Mouse (Mus musculus): ENCODE measurements around the gene Muc16. TPM values are rescaled to one million over a fixed set of nuclear protein-coding genes. Genes with fewer than 3 reads are reported as not detected.

Gene Muc16
- polyA plus RNA-seq (2017; shearing (Covaris generic)): under 1 TPM; 0.05 to 0.09 TPM

DNA sequence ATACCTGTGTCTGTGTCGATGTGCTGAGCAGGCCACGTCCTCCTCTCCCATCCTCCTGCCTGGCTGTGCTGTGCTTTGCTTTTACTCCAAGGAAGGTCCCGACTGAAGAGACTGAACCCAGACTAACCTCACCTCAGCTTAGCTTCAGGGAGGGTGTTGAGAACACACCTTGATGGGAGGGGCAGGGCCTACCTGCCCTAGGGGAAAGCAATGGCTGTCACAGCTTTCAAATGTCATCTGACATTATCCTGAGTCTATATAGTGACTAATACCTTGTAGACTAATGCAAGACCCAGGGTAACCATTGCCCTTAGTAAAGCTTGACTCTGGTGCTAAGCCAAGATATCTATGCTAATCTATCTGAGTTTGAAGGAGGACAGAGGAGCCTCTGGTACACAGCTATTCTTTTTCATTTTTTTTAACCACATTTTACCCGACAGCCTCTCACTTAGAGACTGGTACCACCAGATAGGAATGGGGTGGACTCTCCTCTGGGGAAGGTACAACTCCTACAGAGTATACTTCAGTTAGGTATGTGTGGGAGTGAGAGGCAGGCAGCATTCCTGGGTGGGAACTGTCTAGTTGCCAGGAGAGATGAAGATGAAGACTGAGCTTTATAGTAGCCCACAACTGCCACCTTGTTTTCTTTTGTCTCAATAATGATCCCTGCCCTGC lies at the start of gene Muc16:
Gene Muc16, minus strand, starts transcription at position 51 of the 675 bp plus-strand sequence.

DNA sequence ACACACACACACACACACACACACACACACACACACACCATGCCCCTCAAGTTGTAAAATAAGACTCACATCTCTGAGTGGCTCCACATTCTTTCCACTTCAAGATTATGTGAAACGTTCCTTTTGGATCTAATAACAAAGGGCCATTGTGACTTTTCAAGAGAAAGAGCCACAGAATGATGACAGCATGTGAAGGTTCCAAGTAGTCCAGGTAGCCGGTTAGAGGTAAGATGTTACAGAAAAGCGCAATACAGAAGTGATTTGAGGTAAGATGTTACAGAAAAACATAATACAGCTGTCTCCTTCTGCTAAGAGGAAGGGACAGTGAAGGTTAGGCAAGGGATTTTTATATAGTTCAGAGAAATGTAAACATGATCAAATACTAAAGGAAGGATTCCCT lies 196.2 kb downstream of the Muc16 start, which contains the start of the genes Zfp558 and Mbd3l1:
Gene Zfp558, minus strand, starts transcription at position 101 of the 400 bp plus-strand sequence.
Gene Mbd3l1, plus strand, starts transcription at position 192 of the 400 bp plus-strand sequence.

Other genes starting within 250 kb of the Muc16 start
- under 1 TPM in 1 of 2 experiments, not detected in 1; 0.16 TPM for gene Mbd3l2, start 243.9 kb downstream of the Muc16 start, polyA plus RNA-seq (2017; shearing (Covaris generic))
- 1 to 10 TPM; 1.7 to 4.2 TPM for gene Zfp558, start 196.3 kb downstream of the Muc16 start, polyA plus RNA-seq (2017; shearing (Covaris generic))
- gene Mbd3l1, start 196.2 kb downstream of the Muc16 start, polyA plus RNA-seq (2017; shearing (Covaris generic)): not detected
- gene Olfr24, start 89.5 kb upstream of the Muc16 start, polyA plus RNA-seq (2017; shearing (Covaris generic)): under 1 TPM in 1 of 2 experiments, not detected in 1; 0.28 TPM
- gene Olfr828, start 145.0 kb upstream of the Muc16 start, polyA plus RNA-seq (2017; shearing (Covaris generic)): under 1 TPM in 1 of 2 experiments, not detected in 1; 0.27 TPM
- not detected for gene Olfr829, start 180.4 kb upstream of the Muc16 start, polyA plus RNA-seq (2017; shearing (Covaris generic))
- not detected for gene Olfr830, start 200.2 kb upstream of the Muc16 start, polyA plus RNA-seq (2017; shearing (Covaris generic))

Data from activated CD4-positive, CD25-positive, alpha-beta regulatory T cell (primary cell).